Mouse (Mus musculus) hindbrain, embryonic 15.5 days (tissue): Measurements from ENCODE around the gene 1700028K03Rik. TPM values are rescaled to one million over a fixed set of nuclear protein-coding genes. Genes with fewer than 3 reads are reported as not detected.

ENCODE experiments used
- ATAC-seq: fragments of 200-750 bp; cut with Nextera tagmentation; 2 replicates; pipeline ENCODE4 v1.8.0; 2017; ENCODE audit warnings: low read depth, moderate number of reproducible peaks, moderate TSS enrichment; ENCODE audit not compliant: low FRiP score
- H3K27ac ChIP-seq: fragments of 300-500 bp; sonication (generic); replicated peaks from 2 replicates; pipeline ENCODE4 v1.5.1; 2015; ENCODE audit warnings: mild to moderate bottlenecking, inconsistent platforms
- H3K27me3 ChIP-seq: fragments of 300-500 bp; sonication (generic); 2 replicates; pipeline ENCODE4 v1.6.1; 2015; ENCODE audit warnings: control low read depth, inconsistent platforms
- H3K36me3 ChIP-seq: fragments of 300-500 bp; sonication (generic); 2 replicates; pipeline ENCODE4 v1.6.1; 2015; ENCODE audit warnings: control low read depth, inconsistent platforms
- H3K4me1 ChIP-seq: fragments of 300-500 bp; sonication (generic); replicated peaks from 2 replicates; pipeline ENCODE4 v1.6.1; 2015; ENCODE audit warnings: control low read depth, inconsistent platforms
- H3K4me2 ChIP-seq: fragments of 300-500 bp; sonication (generic); 2 replicates; pipeline ENCODE4 v1.6.1; 2015; ENCODE audit warnings: moderate library complexity, mild to moderate bottlenecking, inconsistent platforms
- H3K4me3 ChIP-seq: fragments of 300-500 bp; sonication (generic); 2 replicates; pipeline ENCODE4 v1.5.1; 2015; ENCODE audit warnings: mild to moderate bottlenecking, inconsistent platforms
- H3K9ac ChIP-seq: fragments of 300-500 bp; sonication (generic); 2 replicates; pipeline ENCODE4 v1.6.1; 2015; ENCODE audit warnings: inconsistent platforms
- H3K9me3 ChIP-seq: fragments of 300-500 bp; sonication (generic); 2 replicates; pipeline ENCODE4 v1.6.1; 2016; ENCODE audit warnings: control low read depth, inconsistent platforms
- WGBS: fragments of 180-500 bp; shearing (Covaris S2); methylation state at CpG from one replicate; pipeline ENCODE4 v1.1.7; 2015; 5-methylcytosine and 5-hydroxymethylcytosine counted together
- polyA plus RNA-seq: library from polyadenylated mRNA; unstranded; fragments of >200 nt; fragmentation: Nextera tagmentation; extraction: Ambion mirVana; gene quantifications from 2 replicates; pipeline ENCODE4 v1.2.1, GENCODE M21; 2015

The 1700028K03Rik gene
- polyA plus RNA-seq, 1 experiment from 2014 or later: 0.18 TPM

DNA sequence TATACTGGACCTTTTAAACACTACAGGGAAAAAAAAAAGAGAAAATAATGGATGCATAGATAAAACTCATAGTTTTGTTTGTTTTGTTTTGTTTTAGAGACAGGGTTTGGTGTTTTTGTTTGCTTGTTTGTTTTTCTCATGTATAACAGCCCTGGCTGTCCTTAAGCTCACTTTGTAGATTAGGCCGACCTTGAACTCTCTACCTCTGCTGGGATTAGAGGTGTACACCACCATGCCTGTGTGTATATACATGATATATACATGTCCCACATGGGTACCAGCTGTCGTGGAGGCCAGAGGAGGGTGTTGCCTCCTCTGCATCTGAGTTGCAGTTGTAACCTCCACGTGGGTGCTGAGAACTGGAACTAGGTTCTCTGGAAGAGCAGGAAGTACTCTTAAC lies 13.9 kb downstream of the 1700028K03Rik start:
- H3K4me1 ChIP-seq: no peaks in the 10 kb centered on the region
- no peak for ATAC-seq
- H3K9ac ChIP-seq: no peak overlapping the region
- 0 out of 2 replicates have a peak, but pooled peaks cover 19% of the 10 kb centered on the region for H3K36me3 ChIP-seq
- WGBS: 95% methylated on average over 3 of the region's 3 CpGs
- H3K4me3 ChIP-seq: no peak overlapping the region
- H3K4me2 ChIP-seq: no peak overlapping the region
- H3K27ac ChIP-seq: no peak overlapping the region
- no peaks in the 10 kb centered on the region for H3K9me3 ChIP-seq
- no peaks in the 10 kb centered on the region for H3K27me3 ChIP-seq

DNA sequence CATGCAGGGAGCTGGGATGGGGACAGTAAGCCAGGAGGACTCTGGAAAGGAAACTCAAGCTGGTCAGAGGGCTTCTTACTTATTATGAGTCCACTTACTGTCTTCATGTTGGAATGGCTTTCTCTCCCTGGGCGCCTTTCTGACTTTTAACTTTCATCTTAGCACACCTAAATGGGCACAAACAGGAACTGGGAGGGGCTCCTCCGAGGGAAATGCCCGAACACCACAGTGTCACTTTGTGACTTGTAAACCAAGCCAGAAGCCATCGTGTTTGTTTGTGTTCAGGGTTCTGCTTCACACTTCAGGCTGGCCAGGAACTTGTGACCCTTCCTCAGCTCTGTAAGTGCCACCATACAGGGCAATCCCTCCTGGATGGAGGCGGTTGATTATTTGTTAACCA lies 19.8 kb downstream of the 1700028K03Rik start:
- ATAC-seq: no peak
- Histone ChIP-seq H3K27ac (no peak overlapping the region), H3K27me3 (no peaks in the 10 kb centered on the region), H3K9ac (no peak overlapping the region), H3K4me1 (no peaks in the 10 kb centered on the region), H3K4me2 (no peak overlapping the region), H3K4me3 (no peak overlapping the region), H3K9me3 (no peaks in the 10 kb centered on the region), H3K36me3 (peaks cover 31% of the 10 kb centered on the region)
- 91% methylated on average over 5 of the region's 5 CpGs for WGBS

DNA sequence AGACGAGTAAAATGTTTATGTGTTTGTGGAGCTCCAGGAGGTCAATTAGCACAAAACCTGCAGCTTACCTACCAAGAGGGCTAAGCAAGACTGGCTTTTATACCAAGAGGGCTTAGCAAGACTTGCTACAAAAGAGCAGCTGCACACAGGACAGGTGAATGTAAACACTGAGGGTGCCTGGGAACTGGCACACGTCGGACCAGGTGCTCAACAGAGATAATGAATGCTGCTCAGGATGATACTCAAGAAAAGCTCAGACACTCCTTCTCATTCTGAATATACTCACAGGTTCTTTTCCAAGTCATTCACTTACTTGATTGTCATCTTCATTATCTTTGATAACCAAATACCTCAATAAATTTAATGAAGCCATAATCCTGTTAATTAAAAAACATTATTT lies 22.5 kb downstream of the 1700028K03Rik start:
- H3K27me3 ChIP-seq: no peaks in the 10 kb centered on the region
- no peak overlapping the region for H3K4me2 ChIP-seq
- H3K27ac ChIP-seq: no peak overlapping the region
- no peak for ATAC-seq
- H3K4me3 ChIP-seq: no peak overlapping the region
- 87% methylated on average over 3 of the region's 3 CpGs for WGBS
- H3K36me3 ChIP-seq: peaks cover 39% of the 10 kb centered on the region
- H3K9ac ChIP-seq: no peak overlapping the region
- H3K4me1 ChIP-seq: no peaks in the 10 kb centered on the region
- H3K9me3 ChIP-seq: no peaks in the 10 kb centered on the region

DNA sequence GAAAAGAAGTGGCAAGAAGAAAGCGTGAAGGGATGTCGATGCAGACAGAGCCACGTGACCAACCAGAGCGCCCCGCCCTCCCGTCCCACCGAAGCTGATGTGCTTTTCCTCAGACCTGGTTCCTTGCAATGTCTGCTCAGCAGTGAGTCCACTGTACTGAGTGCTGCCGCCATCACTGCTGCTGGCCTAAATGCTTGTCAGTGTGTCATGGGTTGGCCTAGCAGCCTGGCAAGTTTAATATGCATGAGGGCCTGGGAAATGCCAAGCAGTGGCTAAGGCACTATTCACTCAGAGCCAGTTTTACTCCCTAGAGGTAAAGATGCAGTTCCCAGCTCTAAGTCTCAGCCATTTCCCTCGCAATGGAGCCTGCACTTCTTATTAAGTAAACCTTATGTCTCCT lies 34.6 kb downstream of the 1700028K03Rik start:
- H3K4me1 ChIP-seq: no peaks in the 10 kb centered on the region

DNA sequence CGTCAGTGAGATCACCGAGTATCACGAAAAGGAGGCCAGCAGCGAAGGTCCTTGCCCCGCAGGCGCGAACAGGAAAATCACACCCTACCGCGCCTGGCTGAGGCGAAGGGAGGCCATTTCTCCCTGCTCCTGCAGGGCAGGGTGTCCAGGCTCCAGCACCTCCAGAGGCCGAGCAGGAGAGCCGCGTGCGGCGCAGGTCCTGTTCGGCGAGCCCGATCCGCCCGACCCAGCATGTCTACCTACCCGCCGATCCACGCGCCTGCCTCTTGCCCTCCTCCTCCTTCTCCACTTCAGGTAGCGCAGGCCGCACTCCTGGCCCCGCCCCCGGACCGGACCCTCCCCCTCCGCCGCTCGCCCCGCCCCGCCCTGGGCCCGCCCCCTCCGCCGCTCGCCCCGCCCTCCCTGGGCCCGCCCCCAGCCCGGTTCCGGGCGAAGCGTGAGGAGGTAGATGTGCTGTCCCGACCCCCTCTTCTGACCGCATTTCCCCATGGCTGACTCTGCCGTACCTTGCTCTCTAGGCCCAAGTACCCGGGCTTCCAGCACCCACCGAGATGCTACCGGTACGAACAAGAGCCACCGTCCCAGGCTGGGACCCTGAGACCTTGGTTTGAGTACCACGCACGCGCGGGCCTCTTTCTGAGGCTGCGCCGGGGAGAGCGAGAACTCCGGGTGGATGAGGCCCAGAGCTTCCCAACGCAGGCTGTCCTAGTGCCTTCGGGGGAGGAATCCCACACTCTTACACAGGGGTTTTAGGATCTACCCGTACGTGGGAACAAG lies 63.0 kb downstream of the 1700028K03Rik start, which contains the start of the genes Rpap2 and Glmn:
Rpap2 (plus strand) TSS at position 73 of the 777 bp plus-strand sequence.
Glmn (minus strand) TSS at position 588 of the 777 bp plus-strand sequence.
- Histone ChIP-seq H3K27me3 (no peaks in the 10 kb centered on the region), H3K4me3 (peak within 1 kb of the TSS; percentile 63), H3K36me3 (peaks cover 9% of the 10 kb centered on the region), H3K9me3 (no peaks in the 10 kb centered on the region), H3K27ac (peak within 1 kb of the TSS; percentile 93), H3K4me1 (peaks cover 11% of the 10 kb centered on the region), H3K9ac (peak within 1 kb of the TSS; percentile 88), H3K4me2 (peak within 1 kb of the TSS; percentile 78)
- under 1% methylated on average over 55 of the region's 64 CpGs for WGBS
- peak; percentile 98 for ATAC-seq

More for the DNA sequence above, 34.6 kb downstream of the 1700028K03Rik start:
- Histone ChIP-seq H3K27ac (no peak overlapping the region; the same call in 1 of the 2 replicates), H3K4me2 (no peak overlapping the region), H3K9me3 (no peaks in the 10 kb centered on the region), H3K4me3 (no peak overlapping the region), H3K36me3 (peaks cover 64% of the 10 kb centered on the region), H3K9ac (no peak overlapping the region), H3K27me3 (no peaks in the 10 kb centered on the region)
- ATAC-seq: no peak; the same call in 1 of the 2 replicates
- WGBS: 91% methylated on average over 9 of the region's 9 CpGs

DNA sequence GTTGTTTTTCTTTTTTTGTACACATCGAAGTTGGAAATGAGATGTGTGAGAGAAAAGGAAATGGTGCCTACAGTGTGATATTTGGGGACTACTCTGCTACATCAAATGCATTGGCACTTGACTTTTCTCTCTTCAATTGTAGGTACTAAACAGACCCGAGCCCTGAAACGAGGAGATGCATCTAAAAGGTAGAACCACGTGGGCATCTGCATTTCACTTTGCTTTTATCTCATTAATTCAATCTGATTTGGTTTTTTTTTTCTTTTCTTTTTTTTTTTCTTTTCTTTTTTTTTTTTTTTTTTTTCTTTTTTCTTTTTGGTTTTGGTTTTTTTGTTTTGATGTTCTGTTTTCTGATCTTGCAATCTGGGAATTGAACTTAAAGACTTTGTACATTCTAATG lies 63.9 kb downstream of the 1700028K03Rik start:
- H3K27ac ChIP-seq: peak overlapping the region; percentile 93; the same call in 1 of the 2 replicates
- 15% methylated on average over 4 of the region's 4 CpGs for WGBS
- ATAC-seq: no peak

More for the DNA sequence above, 63.9 kb downstream of the 1700028K03Rik start:
- H3K9ac ChIP-seq: peak overlapping the region; percentile 88
- peak overlapping the region; percentile 63 for H3K4me3 ChIP-seq
- no peaks in the 10 kb centered on the region for H3K9me3 ChIP-seq
- peaks cover 11% of the 10 kb centered on the region for H3K4me1 ChIP-seq
- peak overlapping the region; percentile 78 for H3K4me2 ChIP-seq
- peaks cover 10% of the 10 kb centered on the region; the same call in 1 of the 2 replicates for H3K36me3 ChIP-seq
- H3K27me3 ChIP-seq: no peaks in the 10 kb centered on the region

Other genes starting within 250 kb of the 1700028K03Rik start
- gene Tgfbr3, start 245.1 kb upstream of the 1700028K03Rik start, polyA plus RNA-seq: 6.0 and 7.5 TPM in 2 replicates
- gene Brdt, start 203.6 kb upstream of the 1700028K03Rik start, polyA plus RNA-seq: 3.3 and 3.7 TPM in 2 replicates
- gene Ephx4, start 132.0 kb upstream of the 1700028K03Rik start, polyA plus RNA-seq: 2.7 and 3.3 TPM in 2 replicates
- gene Lpcat2b, start 103.2 kb upstream of the 1700028K03Rik start, polyA plus RNA-seq: not detected in 2 replicates
- 17.5 and 19.3 TPM in 2 replicates for gene Btbd8, start 96.7 kb upstream of the 1700028K03Rik start, polyA plus RNA-seq
- 0.41 and 0.54 TPM in 2 replicates for gene Gm42669, start 27.1 kb upstream of the 1700028K03Rik start, polyA plus RNA-seq
- gene Rpap2, start 62.7 kb downstream of the 1700028K03Rik start, polyA plus RNA-seq: 21.9 and 22.9 TPM in 2 replicates
- 30.2 and 32.9 TPM in 2 replicates for gene Glmn, start 63.2 kb downstream of the 1700028K03Rik start, polyA plus RNA-seq
- not detected in 2 replicates for gene Gfi1, start 191.3 kb downstream of the 1700028K03Rik start, polyA plus RNA-seq